Mouse (Mus musculus) common myeloid progenitor, adult 5-6 weeks (primary cell): ENCODE data around the gene Hist1h1d. TPM values are rescaled to one million over a fixed set of nuclear protein-coding genes. Genes with fewer than 3 reads are reported as not detected.
"Not testable (repeated sequence)": the region's sequence is repeated elsewhere in the genome, so short reads cannot be mapped to it uniquely, and the experiment has no call there.

ENCODE experiments used
- ATAC-seq: replicated peaks from 2 replicates; pipeline ENCODE4 v1.8.0; 2016; ENCODE audit warnings: low read depth, mild to moderate bottlenecking, moderate TSS enrichment, inconsistent platforms; ENCODE audit not compliant: poor library complexity, severe bottlenecking
- total RNA-seq: library from RNA; stranded (forward); fragments of 200-1000, 187-1606 nt; gene quantifications from 2 replicates; pipeline ENCODE4 v1.2.3, GENCODE M21; 2017

Gene Hist1h1d
- total RNA-seq, 1 experiment from 2014 or later: 92.5 TPM

DNA sequence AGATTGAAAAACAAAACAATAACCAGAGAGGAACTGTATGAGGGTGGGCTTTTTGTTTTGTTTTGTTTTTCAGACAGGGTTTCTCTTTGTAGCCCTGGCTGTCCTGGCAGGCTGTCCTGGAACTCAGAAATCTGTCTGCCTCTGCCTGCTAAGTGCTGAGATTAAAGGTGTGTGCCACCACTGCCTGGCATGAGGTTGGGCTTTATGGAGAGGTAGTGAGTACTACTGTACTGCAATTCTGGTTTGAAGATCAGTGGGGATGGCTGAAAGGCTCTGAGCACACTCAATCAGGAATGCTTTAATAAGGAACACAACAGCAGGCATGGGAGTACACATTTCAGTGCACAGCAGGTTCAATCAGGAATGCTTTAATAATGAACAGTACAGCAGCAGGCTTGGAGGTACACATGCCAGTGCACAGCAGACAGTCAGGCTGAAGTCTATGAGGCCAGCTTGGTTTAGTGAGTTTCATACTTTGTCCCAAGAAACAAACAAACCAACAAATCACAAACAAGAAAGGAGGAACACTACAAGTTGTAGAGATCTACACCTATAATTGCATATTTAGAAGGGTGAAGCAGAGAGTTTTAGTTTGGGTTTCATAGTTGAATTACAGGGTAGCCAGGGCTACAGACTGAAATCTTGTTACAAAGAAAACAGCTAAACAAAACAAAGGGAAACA, 30.5 kb downstream of the Hist1h1d start:
- ATAC-seq: no peak

DNA sequence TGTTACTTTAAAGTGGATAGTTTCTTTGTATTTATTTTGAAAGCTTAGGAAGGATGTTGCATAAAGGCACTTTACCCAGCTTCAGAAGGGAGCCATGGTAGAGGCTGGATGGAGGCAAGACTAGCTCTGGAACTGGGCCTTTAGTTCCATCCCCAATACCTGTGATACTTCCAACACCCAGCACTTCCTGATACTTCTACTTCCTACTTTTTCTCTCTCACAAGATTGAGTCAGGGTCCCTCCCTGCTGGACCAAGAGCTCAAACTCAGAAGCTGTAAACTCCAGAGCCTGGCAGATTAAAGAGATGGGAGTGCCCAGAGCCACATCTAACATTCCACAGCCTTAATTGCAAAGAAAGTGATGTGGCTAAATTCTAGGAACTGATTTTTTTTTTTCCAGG, 31.3 kb downstream of the Hist1h1d start:
- ATAC-seq: no peak

DNA sequence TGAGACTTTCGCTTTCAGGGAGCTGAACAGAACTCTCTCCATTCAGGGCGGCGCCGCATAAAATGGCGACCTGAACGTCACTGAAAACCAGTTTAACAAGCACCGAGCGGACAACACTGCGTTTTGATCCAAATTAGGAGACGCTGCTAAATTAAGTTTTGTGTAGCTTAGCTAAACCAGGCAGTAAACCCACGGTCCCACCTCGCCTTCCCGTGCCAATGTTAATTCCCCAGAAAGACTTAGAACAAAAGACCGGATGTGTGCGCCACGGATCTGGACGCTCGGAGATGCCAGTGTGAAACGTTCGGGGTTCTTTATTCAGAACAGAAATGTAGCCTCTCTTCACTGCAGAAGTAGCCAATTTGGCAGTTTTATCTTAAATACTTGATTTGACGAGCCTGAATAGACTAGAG, 32.0 kb downstream of the Hist1h1d start:
- ATAC-seq: peak; percentile 9; the same call in 1 of the 2 replicates

DNA sequence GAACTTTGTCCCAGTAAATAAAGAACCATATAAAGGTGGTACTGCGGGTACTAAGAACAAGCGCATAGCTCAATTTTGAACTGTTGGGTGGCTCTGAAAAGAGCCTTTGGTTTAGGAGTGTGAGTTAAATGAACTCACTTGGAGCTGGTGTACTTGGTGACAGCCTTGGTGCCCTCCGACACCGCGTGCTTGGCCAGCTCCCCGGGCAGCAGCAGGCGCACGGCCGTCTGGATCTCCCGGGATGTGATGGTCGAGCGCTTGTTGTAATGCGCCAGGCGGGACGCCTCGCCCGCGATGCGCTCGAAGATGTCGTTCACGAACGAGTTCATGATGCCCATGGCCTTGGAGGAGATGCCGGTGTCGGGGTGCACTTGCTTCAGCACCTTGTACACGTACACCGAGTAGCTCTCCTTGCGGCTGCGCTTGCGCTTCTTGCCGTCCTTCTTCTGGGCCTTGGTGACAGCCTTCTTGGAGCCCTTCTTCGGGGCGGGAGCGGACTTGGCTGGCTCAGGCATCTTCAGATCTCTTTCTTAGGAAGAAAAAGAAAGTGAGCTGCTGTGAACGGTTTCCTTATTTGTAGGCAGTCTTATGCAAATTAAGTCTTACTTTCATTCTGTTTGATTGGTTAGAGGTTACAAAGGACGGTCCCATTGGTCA, 32.5 kb downstream of the Hist1h1d start:
- peak; percentile 67 for ATAC-seq

DNA sequence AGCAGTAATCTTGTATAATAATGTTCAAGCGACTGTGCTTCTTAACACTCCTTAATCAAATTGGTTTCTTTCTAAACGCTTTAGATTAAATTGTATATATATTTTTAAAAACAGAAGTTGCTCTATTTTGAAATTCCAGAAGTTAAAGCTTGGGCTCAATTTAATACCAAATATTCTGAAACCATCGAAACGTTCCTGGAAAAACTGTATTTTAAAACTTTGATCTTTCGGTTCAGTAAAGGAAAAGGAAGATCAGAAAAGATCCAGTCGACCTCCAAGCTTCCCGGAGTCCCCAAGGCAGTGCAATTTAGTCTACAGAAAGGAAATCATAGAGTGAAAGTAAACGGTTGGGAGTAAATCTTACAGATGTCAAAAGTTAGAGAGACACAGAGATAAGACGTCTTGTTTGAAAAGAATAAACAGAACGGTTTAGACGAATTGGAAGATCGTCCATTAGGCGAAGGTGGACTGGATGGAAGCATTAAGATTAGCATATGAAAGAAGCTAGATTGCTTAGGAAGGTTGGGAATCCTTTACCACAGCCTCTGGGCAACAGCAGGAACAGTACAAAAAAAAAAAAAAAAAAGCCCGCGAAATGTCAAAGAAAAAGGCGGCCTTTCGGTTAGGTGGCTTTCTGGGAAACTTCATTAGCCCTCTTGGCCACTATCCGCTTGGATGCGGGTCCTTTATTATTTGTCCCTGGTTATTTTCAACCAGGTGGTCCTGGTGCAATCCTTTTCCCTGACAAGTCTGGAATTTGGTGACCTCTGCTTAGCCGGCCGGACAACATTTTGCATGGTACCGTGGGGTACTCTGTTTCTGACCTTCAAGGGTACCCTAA, 33.3 kb downstream of the Hist1h1d start:
- ATAC-seq: no peak

DNA sequence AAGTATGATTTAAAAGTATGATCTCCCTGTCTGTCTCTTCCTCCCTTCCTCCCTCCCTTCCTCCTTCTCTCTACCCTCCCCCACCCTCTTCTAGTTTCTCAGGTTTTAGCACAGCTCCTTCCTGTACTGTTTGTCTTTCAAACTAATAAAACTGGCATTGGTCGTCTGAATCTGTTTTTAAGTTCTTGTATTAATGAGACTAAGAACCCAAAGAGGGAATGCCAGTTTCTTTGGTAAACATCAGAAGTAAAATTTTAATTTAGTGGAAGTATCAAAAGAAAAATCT, 33.8 kb downstream of the Hist1h1d start:
- no peak for ATAC-seq

DNA sequence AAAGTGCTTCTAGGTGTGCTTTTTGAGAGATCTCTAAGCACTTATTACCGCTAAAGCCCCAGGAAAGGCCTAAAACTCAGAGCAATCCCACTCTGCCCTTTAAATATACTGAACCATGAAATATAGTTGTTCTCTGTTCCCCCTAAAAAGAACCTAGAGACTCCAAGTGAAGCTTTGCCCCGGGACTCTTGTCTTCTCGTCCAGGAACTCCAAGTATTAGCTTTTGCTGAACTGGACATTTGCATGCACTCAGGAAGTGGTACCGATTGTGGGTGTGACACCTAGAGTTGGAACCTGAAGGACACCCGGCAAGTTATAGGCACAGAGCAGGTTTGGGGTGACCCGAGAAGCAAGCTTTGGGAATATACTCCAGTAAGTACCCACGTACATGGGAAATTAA, 38.1 kb downstream of the Hist1h1d start:
- ATAC-seq: no peak

DNA sequence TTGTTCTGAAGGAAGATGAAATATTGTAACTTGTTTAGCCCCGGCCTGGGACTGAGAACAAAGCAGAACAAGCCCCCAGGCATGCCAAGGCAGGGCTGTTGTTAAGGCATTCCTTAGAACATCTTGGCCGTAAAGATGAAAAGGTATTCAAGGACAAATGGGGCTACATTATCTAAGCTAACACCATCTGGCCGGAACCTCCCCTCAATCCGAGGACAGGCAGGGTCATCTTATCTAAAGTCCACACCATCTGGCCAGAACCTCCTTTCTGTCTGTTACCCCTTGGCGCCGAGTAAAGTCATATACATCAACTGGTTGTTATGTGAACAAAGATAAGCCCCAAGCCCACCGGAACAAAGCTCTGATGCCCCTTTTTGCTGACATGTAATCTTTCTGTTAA, 38.8 kb downstream of the Hist1h1d start:
- not testable (repeated sequence) for ATAC-seq

DNA sequence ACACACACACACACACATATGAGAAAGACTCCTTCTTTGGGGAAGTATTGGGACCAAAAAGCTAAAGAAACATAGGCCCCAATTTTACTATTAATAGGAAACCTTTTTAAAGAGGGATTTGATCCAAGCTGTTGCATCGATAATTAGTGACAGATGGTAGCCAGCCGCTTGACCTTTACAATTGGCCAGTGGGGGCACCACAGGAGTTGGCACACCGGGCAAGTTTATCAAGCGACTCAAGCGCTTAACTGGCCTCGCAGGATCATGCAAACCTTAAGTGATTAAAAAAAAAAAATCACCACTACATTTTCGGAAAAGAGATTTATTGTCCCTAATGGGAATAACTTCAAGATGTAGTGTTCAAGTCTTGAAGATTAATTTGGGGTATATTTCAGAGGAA, 39.6 kb downstream of the Hist1h1d start:
- no peak for ATAC-seq

DNA sequence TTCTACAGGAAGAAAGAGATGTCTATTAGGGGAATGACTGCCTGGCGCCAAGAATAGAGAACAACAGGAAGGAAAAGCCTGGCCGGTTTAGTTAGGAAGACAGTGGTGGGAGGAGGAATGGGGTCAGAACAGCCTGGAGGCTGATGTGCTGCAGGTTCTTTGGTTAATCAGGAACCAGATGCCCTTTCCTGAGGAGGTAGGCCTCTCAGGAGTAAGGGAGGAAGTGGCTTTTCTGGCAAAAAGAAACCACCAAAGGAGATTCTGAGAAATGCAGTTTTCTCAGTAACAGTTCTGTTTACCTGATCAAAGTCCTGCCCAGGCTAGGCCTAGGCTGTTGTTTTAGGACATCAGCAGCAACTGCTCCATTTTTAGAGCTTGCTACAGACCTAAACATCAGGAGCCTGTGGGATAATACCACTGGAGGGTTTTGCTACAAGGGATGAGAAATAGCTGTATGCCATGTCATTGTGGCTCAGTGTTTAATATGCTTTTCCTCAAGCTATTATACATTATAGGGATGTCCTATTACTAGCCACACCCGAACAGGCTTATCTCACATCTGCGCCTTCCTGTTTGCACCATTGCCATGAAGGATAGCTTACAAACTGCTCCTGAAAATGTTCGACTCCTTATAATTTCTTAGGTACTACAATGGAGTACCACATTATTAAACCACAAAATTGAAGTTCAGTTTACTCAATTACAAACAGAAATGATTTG, 40.1 kb downstream of the Hist1h1d start:
- ATAC-seq: peak; percentile 55

DNA sequence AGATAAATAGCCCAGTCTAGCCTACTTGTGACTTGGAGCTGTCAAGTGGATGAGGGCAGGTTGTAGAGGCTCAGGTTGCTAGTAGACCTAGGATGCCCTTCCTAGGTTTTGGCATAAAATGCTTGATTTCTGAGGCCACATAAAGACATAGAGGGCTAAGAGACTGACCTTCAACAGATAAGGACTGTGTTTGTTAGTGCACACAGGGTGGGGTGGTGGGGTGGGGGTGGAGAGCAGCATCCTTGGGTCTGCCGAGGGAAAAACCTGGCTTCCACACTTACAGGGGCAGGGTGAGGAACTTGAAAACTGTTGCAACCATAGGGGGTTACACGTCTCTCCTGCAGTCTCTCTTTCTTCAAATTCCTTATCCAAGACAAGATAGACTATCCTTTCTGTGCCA, 42.1 kb downstream of the Hist1h1d start:
- no peak for ATAC-seq

DNA sequence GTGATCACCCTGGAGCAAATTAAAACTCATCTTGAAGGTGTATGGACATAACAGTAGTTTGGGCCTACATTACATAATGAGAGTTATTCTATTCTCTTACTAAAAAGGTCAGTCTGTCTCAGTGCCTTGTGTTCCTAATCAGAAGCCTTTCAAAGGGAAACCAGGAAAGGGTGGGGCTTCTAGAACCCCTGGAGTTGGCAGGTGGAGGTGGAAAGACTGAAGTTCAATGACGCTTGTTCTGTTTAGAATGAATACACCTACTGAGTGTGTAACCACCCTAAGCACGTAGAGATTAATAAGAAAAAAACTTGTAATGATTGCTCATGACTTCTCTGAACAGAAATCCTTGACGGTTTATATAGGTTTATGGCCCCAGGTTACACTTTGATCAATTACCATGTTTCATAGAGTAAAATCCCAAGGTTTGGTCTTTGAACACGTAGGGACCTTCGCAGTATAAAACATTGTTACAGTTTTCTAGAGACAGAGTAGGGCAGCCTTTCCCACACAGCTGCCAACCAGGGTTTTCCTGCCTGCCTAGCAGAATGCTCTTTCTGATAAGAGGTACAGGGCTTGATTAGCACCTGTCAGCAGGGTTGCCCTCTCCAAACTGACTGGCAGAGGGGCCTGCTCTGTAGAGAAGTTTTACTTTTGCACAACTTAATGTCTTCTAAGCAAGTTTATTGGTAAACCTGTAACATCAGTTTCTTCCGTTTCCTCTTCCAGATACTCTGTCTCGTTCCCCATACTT, 42.7 kb downstream of the Hist1h1d start:
- ATAC-seq: peak; percentile 64

DNA sequence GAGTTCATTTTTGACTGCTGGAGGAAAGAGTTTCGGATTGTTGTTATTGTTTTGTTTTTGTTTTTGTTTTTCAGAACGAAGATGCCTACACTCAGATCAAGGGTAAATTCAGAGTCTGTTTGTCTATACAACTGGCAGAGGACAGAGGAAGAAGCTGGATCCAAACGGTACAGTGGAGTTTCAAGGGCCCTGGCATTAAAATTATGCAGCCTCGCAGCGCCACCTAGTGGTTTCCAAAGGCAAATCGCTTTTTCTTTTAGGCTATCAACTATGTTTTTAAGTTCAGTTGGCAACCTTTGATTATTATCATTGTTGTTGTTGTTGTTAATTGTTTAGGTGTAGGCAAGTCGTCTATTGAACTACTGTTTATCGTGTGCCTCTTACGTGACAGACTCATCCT, 44.9 kb downstream of the Hist1h1d start:
- peak; percentile 70 for ATAC-seq

DNA sequence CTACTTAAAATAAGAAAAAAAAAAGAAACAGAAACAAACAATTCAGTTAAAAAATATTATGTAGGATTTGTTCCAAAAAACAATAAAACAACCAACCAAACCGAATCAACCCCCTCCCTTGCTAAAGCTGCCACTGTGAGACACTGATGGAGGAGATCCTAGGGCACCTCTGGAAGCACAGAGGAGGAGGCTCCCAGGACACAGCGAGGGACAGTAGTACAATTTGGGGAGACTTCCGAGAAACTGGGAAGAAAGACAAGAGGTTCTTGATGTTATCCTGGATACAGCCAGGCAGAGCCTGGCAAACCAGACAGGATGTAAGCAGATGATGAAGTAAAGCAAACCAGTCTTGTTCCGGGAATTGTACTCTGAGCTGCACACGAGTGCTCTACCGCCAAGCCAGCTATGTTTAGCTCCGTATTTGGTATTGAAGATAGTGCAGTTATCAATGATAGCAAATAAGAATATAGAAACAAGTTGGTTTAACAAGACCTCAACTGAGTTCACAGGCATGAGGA, 50.2 kb downstream of the Hist1h1d start:
- no peak for ATAC-seq

DNA sequence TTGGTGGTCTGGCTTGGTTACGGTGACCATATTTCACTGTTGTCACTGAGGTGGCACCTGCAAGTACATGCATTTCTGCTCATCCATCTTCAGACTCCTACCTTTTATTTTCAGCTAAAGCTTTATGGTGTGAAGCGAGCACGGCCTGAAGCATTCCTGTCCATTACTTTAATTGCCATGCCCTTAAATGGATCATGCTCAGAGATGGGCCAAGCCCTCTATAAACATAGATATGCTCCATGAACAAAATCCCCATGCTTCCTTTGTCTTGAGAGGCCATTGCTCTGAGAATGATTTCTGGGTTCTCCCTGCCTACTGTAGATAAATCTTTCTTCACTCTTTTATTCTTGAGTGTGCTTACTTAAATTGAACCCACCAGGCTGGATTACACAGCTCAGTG, 51.4 kb downstream of the Hist1h1d start:
- no peak for ATAC-seq

DNA sequence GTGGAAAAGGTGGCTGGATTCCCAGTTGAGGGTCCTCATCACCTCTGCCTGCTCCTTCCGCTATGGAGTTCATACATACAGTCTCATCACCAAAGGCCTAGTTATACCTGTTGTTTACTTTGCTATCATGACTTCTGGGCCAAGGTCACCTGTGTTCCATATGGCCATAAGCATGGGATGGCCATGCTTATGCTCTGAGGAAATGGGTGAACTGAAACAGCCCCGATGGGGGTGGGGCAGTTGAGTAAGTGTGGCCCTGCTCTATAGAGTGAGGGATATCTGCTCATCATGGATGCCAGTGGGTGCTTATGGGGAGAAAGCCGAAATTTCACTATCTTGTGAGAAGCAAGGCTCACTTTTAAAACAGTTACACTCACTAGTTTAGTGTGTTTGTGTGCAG, 52.0 kb downstream of the Hist1h1d start:
- no peak for ATAC-seq

DNA sequence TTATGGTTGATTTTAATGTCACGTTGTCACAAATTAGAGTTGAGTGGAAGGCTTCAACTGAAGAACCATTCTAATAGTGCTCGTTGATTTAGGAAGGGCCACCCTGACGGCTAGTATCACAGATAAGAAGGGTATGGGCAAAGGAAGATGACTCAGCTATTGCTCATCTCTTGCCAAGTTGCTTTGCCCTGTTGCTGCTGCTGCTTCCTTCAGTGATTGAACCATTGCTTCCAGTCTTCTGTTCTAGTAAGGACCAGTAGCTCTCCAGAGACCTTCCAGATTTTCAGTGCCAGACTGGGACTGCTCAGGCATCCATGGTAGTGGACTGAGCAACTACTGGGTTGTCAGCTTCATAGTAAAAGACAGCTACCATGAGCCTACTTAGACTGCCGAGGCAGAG, 56.1 kb downstream of the Hist1h1d start:
- peak; percentile 60; the same call in 1 of the 2 replicates for ATAC-seq

DNA sequence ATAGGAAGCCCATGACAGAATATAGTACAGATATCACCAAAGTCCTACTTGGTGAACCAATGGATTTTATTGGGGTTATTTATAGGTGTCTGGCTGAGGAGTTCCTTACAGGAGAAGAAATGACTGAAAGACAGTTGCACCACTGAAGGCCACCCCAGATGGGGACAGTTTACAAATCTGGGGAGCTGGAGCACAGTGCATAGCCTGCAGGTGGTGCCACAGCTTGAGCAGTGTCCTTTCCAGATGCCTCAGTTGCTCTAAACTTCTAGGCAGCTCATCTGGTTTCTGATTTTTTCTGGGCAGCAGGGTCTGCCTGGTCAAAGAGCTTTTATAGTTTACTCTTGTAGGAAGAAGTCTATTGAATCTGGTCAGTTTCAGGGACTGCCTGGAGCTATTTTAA, 56.8 kb downstream of the Hist1h1d start:
- no peak for ATAC-seq
